Mouse (Mus musculus) thymus, adult 2 months (tissue): ENCODE data around the gene Ttc6. TPM values are rescaled to one million over a fixed set of nuclear protein-coding genes. Genes with fewer than 3 reads are reported as not detected.

ENCODE experiments used
- DNase-seq: peaks from one replicate; pipeline ENCODE4 v3.0.0; 2021
- H3K27ac ChIP-seq: fragments of 200-500 bp; 2 replicates; pipeline ENCODE4 v1.5.1; 2012; ENCODE audit warnings: low read length, control low read depth; ENCODE audit not compliant: control insufficient read depth, insufficient read depth
- H3K27me3 ChIP-seq: fragments of 200-500 bp; 2 replicates; pipeline ENCODE4 v1.6.1; 2012; ENCODE audit warnings: mild to moderate bottlenecking, low read length, moderate library complexity, mixed read lengths; ENCODE audit not compliant: control insufficient read depth, insufficient read depth
- H3K36me3 ChIP-seq: fragments of 200-500 bp; 2 replicates; pipeline ENCODE4 v1.6.1; 2012; ENCODE audit warnings: mild to moderate bottlenecking, low read length, moderate library complexity; ENCODE audit not compliant: control insufficient read depth, insufficient read depth
- H3K4me1 ChIP-seq: fragments of 200-500 bp; replicated peaks from 2 replicates; pipeline ENCODE4 v1.6.1; 2012; ENCODE audit warnings: low read length; ENCODE audit not compliant: control insufficient read depth, insufficient read depth
- H3K4me3 ChIP-seq: fragments of 200-500 bp; 2 replicates; pipeline ENCODE4 v1.5.1; 2012; ENCODE audit warnings: mild to moderate bottlenecking, low read length, control low read depth, moderate library complexity; ENCODE audit not compliant: control insufficient read depth, insufficient read depth
- CTCF ChIP-seq: fragments of 200-500 bp; IDR thresholded peaks from 2 replicates; pipeline ENCODE4 v1.5.1; 2012; ENCODE audit warnings: mild to moderate bottlenecking, control low read depth, low read length, moderate library complexity, borderline replicate concordance; ENCODE audit not compliant: control insufficient read depth, poor library complexity, insufficient read depth; ENCODE audit errors: extremely low read depth
- POLR2A ChIP-seq: fragments of 200-500 bp; IDR thresholded peaks from 2 replicates; pipeline ENCODE4 v1.6.1; 2012; ENCODE audit warnings: mild to moderate bottlenecking, low read length, control low read depth, moderate library complexity; ENCODE audit not compliant: control insufficient read depth, poor library complexity, insufficient read depth; ENCODE audit errors: extremely low read depth
- WGBS: fragments of 180-500 bp; shearing (Covaris S2); methylation state at CpG from one replicate; pipeline ENCODE4 v1.1.7; 2018; 5-methylcytosine and 5-hydroxymethylcytosine counted together
- polyA plus RNA-seq: library from polyadenylated mRNA; depleted of rRNA; stranded (reverse); fragments of >200 nt; gene quantifications from 2 replicates; pipeline ENCODE4 v1.2.3, GENCODE M21; 2012

The Ttc6 gene
- polyA plus RNA-seq, 1 experiment: 0.12 TPM

- no peak for DNase-seq
- 86% methylated on average over 4 of the region's 4 CpGs for WGBS
These were observed 86.1 kb downstream of the Ttc6 start for GRCm38 (mm10) chr12:57650011-57650410.

DNA sequence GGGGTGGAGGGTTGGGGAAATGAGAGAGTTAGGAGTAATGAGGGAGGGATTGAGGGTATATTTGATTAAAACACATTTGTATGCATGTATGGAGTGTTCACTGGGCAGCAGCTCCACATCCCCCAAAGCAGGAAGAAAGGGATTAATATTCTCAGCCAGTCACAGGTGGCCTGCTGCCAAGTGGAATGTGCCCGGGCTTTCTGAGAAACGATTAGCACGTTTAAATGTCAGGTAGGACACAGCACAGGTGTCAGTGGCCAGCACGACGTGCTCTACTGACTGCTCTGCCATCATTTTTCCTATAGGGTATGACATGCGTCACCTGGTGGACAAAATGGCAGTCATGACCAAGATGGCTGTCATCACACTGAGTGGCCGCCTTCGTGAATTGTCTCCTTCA lies 86.8 kb downstream of the Ttc6 start:
- H3K36me3 ChIP-seq: no peaks in the 10 kb centered on the region
- no peak for TF ChIP-seq POLR2A
- H3K27me3 ChIP-seq: no peaks in the 10 kb centered on the region
- no peak for DNase-seq
- no peak overlapping the region for H3K27ac ChIP-seq
- H3K4me3 ChIP-seq: no peak overlapping the region
- WGBS: 87% methylated on average over 8 of the region's 8 CpGs
- no peaks in the 10 kb centered on the region for H3K4me1 ChIP-seq

More at GRCm38 (mm10) chr12:57650011-57650410, 86.1 kb downstream of the Ttc6 start:
- Histone ChIP-seq H3K4me3 (no peak overlapping the region), H3K27ac (no peak overlapping the region), H3K27me3 (no peaks in the 10 kb centered on the region), H3K4me1 (no peaks in the 10 kb centered on the region), H3K36me3 (no peaks in the 10 kb centered on the region)
- TF ChIP-seq CTCF (no peak), POLR2A (no peak)

GRCm38 (mm10) chr12:57662986-57663674 lies 99.2 kb downstream of the Ttc6 start:
- 52% methylated on average over 10 of the region's 10 CpGs for WGBS
- no peak for DNase-seq
- Histone ChIP-seq H3K4me1 (no peaks in the 10 kb centered on the region), H3K27me3 (no peaks in the 10 kb centered on the region), H3K27ac (no peak overlapping the region), H3K4me3 (no peak overlapping the region), H3K36me3 (no peaks in the 10 kb centered on the region)
- TF ChIP-seq CTCF: no peak
- TF ChIP-seq POLR2A: no peak

DNA sequence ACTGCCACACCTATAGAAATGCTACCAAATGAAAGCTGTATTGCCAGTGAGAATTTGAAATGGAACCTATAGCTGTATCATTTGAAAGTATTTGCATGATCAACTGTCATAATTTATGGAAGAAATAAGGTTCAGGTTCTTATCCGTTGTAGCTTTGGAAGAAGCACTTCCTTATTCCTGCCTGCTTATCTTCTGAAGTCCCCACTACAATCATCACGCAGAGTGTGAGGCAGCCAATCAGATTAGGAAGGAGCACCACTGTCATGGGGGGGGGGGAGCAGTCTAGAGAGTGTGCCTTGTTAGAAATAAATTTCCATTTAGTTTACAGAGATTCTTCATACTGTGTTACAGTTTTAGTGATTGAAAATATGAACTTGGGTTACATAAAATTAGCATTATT lies 108.5 kb downstream of the Ttc6 start:
- no peak for DNase-seq

GRCm38 (mm10) chr12:57684967-57685423 lies 121.1 kb downstream of the Ttc6 start:
- Histone ChIP-seq H3K36me3 (no peaks in the 10 kb centered on the region), H3K27ac (no peak overlapping the region), H3K4me1 (no peaks in the 10 kb centered on the region), H3K4me3 (no peak overlapping the region), H3K27me3 (no peaks in the 10 kb centered on the region)
- 17% methylated on average over 9 of the region's 9 CpGs for WGBS
- no peak for DNase-seq
- TF ChIP-seq CTCF (no peak), POLR2A (no peak)

More for the DNA sequence above, 108.5 kb downstream of the Ttc6 start:
- Histone ChIP-seq H3K4me1 (no peaks in the 10 kb centered on the region), H3K27ac (no peak overlapping the region), H3K36me3 (no peaks in the 10 kb centered on the region), H3K27me3 (no peaks in the 10 kb centered on the region), H3K4me3 (no peak overlapping the region)
- no peak for TF ChIP-seq POLR2A
- no peak for TF ChIP-seq CTCF
- 78% methylated on average over 2 of the region's 2 CpGs for WGBS

DNA sequence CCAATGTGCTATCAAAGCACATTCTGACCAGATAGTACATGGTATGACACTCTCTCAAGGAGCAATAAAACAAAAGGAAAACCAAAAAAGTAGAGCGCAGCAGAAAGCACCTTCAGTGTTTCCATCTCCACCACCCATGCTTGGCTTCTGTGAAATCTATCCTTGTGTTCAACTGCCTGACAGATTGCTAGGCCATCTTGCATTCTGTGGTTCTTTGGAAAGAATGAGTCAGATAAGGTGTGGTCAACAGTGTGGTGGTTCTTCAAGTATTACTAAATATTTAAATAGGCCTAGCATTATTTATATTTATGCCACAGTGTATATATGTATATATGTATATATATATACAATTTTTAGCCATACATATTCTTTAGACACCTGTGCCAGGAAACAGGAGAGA lies 146.1 kb downstream of the Ttc6 start:
- H3K27ac ChIP-seq: no peak overlapping the region

DNA sequence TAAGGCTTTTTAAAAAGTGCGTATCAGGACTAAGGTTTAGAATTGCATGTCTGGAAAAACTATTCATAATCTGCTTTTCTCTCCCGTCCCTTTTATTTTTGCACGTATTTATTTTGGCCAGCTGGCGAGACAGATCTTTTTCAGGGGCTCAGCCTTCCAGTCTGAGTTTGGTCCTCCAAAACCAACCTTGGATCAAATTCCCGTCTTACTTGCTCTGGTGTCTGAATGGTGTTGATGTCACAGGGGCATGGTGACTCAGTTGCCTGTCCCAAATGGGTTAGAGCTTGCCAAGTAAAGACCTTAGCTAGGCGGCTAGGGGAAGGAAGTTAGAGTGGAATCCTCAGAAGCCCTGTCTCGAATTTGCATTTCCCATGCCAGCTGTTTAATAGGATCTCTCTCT lies 200.8 kb downstream of the Ttc6 start:
- 84% methylated on average over 7 of the region's 7 CpGs for WGBS
- H3K4me1 ChIP-seq: no peaks in the 10 kb centered on the region
- no peak overlapping the region for H3K4me3 ChIP-seq
- no peak for DNase-seq
- no peaks in the 10 kb centered on the region for H3K36me3 ChIP-seq
- H3K27ac ChIP-seq: no peak overlapping the region
- TF ChIP-seq CTCF: no peak
- TF ChIP-seq POLR2A: no peak
- H3K27me3 ChIP-seq: no peaks in the 10 kb centered on the region

More for the DNA sequence above, 146.1 kb downstream of the Ttc6 start:
- no peak overlapping the region for H3K4me3 ChIP-seq
- 100% methylated on average over 1 of the region's 1 CpGs for WGBS
- no peaks in the 10 kb centered on the region for H3K4me1 ChIP-seq
- no peak for TF ChIP-seq POLR2A
- no peak for TF ChIP-seq CTCF
- no peaks in the 10 kb centered on the region for H3K36me3 ChIP-seq
- no peaks in the 10 kb centered on the region for H3K27me3 ChIP-seq
- DNase-seq: no peak
